Comparison of ENCODE assay signal across 8 mouse cellular contexts in the genomic region with DNA sequence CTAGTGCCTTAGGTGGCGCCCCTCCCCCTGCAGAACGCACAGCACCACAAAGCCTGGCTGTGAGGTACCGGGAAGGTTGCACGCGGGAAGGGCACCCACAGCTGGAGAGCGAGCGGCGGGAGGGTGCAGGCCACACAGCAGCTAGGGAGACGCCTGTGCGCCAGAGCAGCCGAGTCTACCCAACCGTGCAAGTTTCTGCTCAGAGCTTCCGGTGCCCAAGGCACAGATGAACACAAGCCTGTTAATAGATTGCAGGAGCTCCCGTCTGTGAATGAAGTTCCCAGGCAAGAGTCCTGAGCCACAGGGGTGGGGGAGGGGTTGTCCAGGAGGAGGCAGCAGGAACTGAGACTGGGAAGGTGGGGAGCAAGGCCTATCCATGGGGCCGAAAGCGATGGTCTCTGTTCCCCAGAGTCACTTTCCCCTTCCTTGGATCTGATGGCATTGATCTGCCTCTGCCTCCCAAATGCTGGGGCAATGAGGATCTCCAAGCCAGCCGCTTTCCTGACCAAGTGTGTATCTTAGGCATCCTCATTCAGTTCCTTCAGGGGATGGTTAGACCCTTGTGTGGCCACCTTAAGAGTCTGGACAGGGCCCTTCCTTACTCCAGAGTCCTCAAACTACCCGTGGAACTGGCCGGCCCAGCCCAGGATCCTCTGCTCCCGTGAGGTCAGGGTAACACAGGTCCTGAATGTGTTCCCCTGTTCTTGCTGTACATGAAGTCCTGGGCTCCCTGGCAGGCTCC. TPM values are rescaled to one million over a fixed set of nuclear protein-coding genes. Genes with fewer than 3 reads are reported as not detected.
DNase-seq lines count a peak whose midpoint lies in the region; ATAC-seq lines count a peak whose summit lies in the region.

No protein-coding gene starts in this region.

- no peaks in the 10 kb centered on the region for H3K9me3 ChIP-seq in embryonic facial prominence, embryonic 12.5 days

- 7% methylated on average over 20 of the region's 20 CpGs for WGBS in embryonic facial prominence, embryonic 12.5 days

- H3K27ac ChIP-seq in embryonic facial prominence, embryonic 12.5 days, result peak overlapping the region; percentile 77

- H3K27me3 ChIP-seq in embryonic facial prominence, embryonic 12.5 days, result no peaks in the 10 kb centered on the region

- peak overlapping the region; percentile 32 for H3K4me2 ChIP-seq in embryonic facial prominence, embryonic 12.5 days (replicated peaks)

- intact Hi-C loops in gastrocnemius, postnatal 36 days (cut with DNase I), result no loop called here

- DNase-seq in Muller cell, postnatal 12 days (ENCODE audit: inconsistent ontology term), result peak; percentile 42
- peak; percentile 75 for DNase-seq in kidney, adult 9 months
- peak; percentile 57 for DNase-seq in neural tube, embryonic 10.5 days (ENCODE audit: extremely low spot score, low spot score)
- no peak for DNase-seq in gastrocnemius, postnatal 36 days
- no peak for DNase-seq in testis, postnatal 10 days (ENCODE audit: low spot score)
- no peak for DNase-seq in T-cell, adult 2 months (ENCODE audit: low spot score)

- no peaks in the 10 kb centered on the region for H3K36me3 ChIP-seq in embryonic facial prominence, embryonic 12.5 days

- peak; percentile 35 for ATAC-seq in embryonic facial prominence, embryonic 12.5 days (ENCODE audit: insufficient number of reproducible peaks, insufficient read depth, low FRiP score, low TSS enrichment)
- no peak for ATAC-seq in frontal cortex, adult (ENCODE audit: low TSS enrichment)

- peaks cover 43% of the 10 kb centered on the region for H3K4me1 ChIP-seq in embryonic facial prominence, embryonic 12.5 days

- H3K9ac ChIP-seq in embryonic facial prominence, embryonic 12.5 days, result no peak overlapping the region

- H3K4me3 ChIP-seq in embryonic facial prominence, embryonic 12.5 days, result no peak overlapping the region

RNA-seq across cellular contexts. Expression of gene Bak1, which starts 11.7 kb away (rescaled TPM):
- 4.5 and 4.9 TPM in 2 replicates for polyA plus RNA-seq in embryonic facial prominence, embryonic 12.5 days (2016; fragmentation: Nextera tagmentation; extraction: Ambion mirVana)
- total RNA-seq in gastrocnemius, postnatal 36 days (2021), result 10 to 100 TPM; 20.9 to 21.4 TPM

RNA-seq across cellular contexts. Expression of gene Itpr3, which starts 16.6 kb away (rescaled TPM):
- 3.2 and 3.4 TPM in 2 replicates for polyA plus RNA-seq in embryonic facial prominence, embryonic 12.5 days (2016; fragmentation: Nextera tagmentation; extraction: Ambion mirVana)
- 1 to 10 TPM; 1.8 to 2.2 TPM for total RNA-seq in gastrocnemius, postnatal 36 days (2021)

Comparison
In these comparisons a context has a peak if more than half of its experiments do, and no peak if none do; other contexts are left out.
1. DNase-seq: peak in Muller cell, postnatal 12 days (single experiment), kidney, adult 9 months (single experiment) and neural tube, embryonic 10.5 days (single experiment); none in gastrocnemius, postnatal 36 days (0 of 2), testis, postnatal 10 days (single experiment) and T-cell, adult 2 months (single experiment).